Mouse (Mus musculus) lung, embryonic 16.5 days (tissue): ENCODE results near the gene Wdr18. TPM values are rescaled to one million over a fixed set of nuclear protein-coding genes. Genes with fewer than 3 reads are reported as not detected.

Experiments used
- ATAC-seq: fragments of 200-750 bp; cut with Nextera tagmentation; 2 replicates; pipeline ENCODE4 v1.8.0; 2017; ENCODE audit warnings: low read depth, mild to moderate bottlenecking, moderate library complexity
- H3K27ac ChIP-seq: fragments of 300-500 bp; sonication (generic); 2 replicates; pipeline ENCODE4 v1.5.1; 2014; ENCODE audit warnings: mild to moderate bottlenecking, control low read depth, low read length
- H3K27me3 ChIP-seq: fragments of 300-500 bp; sonication (generic); 2 replicates; pipeline ENCODE4 v1.6.1; 2014; ENCODE audit warnings: low read depth, low read length, mixed read lengths; ENCODE audit not compliant: control insufficient read depth, insufficient read depth
- H3K36me3 ChIP-seq: fragments of 300-500 bp; sonication (generic); 2 replicates; pipeline ENCODE4 v1.6.1; 2014; ENCODE audit warnings: low read length; ENCODE audit not compliant: control insufficient read depth, insufficient read depth
- H3K4me1 ChIP-seq: fragments of 300-500 bp; sonication (generic); replicated peaks from 2 replicates; pipeline ENCODE4 v1.6.1; 2014; ENCODE audit warnings: low read length, mixed read lengths; ENCODE audit not compliant: control insufficient read depth, insufficient read depth
- H3K4me2 ChIP-seq: fragments of 300-500 bp; sonication (generic); 2 replicates; pipeline ENCODE4 v1.6.1; 2014; ENCODE audit warnings: low read depth, low read length, control low read depth
- H3K4me3 ChIP-seq: fragments of 300-500 bp; sonication (generic); 2 replicates; pipeline ENCODE4 v1.5.1; 2014; ENCODE audit warnings: mild to moderate bottlenecking, low read length, control low read depth
- H3K9ac ChIP-seq: fragments of 300-500 bp; sonication (generic); 2 replicates; pipeline ENCODE4 v1.6.1; 2014; ENCODE audit warnings: low read length, control low read depth
- H3K9me3 ChIP-seq: fragments of 300-500 bp; sonication (generic); 2 replicates; pipeline ENCODE4 v1.6.1; 2016; ENCODE audit warnings: low read length; ENCODE audit not compliant: control insufficient read depth
- WGBS: fragments of 180-500 bp; shearing (Covaris S2); extraction: QIAGEN DNeasy Blood & Tissue Kit; methylation state at CpG from one replicate; pipeline ENCODE4 v1.1.7; 2014; 5-methylcytosine and 5-hydroxymethylcytosine counted together
- polyA plus RNA-seq: library from polyadenylated mRNA; unstranded; fragments of >200 nt; fragmentation: Nextera tagmentation; extraction: Ambion mirVana; gene quantifications from 2 replicates; pipeline ENCODE4 v1.2.1, GENCODE M21; 2015

The Wdr18 gene
- polyA plus RNA-seq, 1 experiment from 2014 or later, result 83.0 TPM

DNA sequence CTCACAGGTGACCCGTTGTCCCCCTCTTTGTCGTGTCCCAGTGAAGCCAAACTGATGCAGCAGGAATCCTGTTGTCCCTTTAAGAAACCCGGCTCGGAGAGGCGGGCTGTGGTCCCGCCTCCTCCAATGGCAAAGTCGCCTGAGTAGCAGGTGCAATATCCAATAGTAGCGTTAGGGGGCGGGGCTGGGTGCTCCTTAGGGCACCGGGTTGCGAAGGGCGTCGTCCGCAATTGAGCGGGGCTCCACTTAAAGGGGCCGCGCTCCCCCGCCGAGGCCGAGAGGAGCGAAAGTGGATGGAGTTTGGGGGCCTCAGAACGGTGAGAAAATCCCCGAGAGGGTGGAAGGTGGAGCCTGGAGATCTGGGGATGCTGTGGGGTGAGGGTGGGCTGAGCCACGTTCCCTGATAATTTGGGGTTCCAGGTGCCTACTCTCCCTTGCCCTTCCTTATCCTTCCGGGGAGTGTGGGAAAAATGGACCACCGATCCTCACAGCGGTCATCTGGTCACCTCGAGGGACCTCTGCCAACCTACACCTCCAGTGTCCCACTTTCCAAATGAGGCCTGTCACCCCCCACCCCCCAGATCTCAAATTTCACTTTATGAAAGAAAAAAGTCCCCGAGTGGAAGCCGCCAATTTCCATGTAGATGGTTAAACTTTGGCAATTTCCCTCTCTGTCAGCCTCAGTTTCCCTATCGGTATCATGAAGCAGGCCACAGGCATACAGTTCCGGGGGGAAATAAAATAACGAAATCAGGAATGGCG lies 36.5 kb downstream of the Wdr18 start, which contains the start of gene Abca7:
Gene Abca7, plus strand, starts transcription at position 223 of the 762 bp plus-strand sequence.
- WGBS, result under 1% methylated on average over 34 of the region's 34 CpGs
- peak within 1 kb of the TSS; percentile 62 for H3K9ac ChIP-seq
- H3K4me2 ChIP-seq, result peak within 1 kb of the TSS; percentile 83
- H3K4me1 ChIP-seq, result peaks cover 14% of the 10 kb centered on the region
- peak within 1 kb of the TSS; percentile 57 for H3K4me3 ChIP-seq
- H3K9me3 ChIP-seq, result peaks cover 3% of the 10 kb centered on the region
- ATAC-seq, result peak; percentile 88
- peak within 1 kb of the TSS; percentile 32 for H3K27ac ChIP-seq
- H3K27me3 ChIP-seq, result no peaks in the 10 kb centered on the region
- H3K36me3 ChIP-seq, result peaks cover 38% of the 10 kb centered on the region

DNA sequence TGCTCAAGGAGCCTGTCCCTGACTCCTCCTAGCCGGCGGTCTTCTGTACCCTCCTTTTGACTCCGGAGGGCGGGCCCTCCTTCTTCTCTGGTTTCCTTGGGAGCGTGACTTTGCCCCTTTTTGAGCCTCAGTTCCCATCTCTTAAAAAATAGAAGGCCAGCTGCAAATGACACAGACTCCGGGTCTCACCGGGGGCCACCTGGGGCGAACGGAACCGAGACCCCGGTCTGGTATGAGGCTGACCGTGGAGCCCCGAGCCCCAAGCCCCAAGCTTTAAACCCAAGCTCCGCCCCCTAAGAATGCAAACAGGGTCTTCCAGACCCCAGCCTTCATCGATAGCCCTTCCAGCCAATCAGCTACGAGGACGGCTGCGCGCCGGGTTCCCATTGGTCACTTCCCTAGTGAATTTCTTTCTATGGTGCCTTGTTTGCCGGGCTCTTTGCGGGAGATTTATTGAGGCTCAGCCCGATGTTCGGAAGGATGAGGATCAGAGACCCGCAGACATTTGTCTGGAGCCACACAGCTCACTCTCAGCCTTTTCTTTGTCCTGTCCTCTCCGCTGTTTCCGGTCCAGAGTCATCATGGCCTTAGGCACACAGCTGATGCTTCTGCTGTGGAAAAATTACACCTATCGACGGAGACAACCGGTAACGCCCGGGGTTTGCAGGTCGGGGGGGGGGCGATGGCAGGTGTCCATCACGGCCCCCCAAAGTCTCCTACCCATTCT lies 37.2 kb downstream of the Wdr18 start:
- Histone ChIP-seq H3K4me2 (peak overlapping the region; percentile 83), H3K27me3 (no peaks in the 10 kb centered on the region), H3K4me1 (peaks cover 14% of the 10 kb centered on the region), H3K4me3 (peak overlapping the region; percentile 57), H3K9me3 (no peaks in the 10 kb centered on the region), H3K36me3 (peaks cover 30% of the 10 kb centered on the region), H3K9ac (peak overlapping the region; percentile 62), H3K27ac (peak overlapping the region; percentile 32)
- ATAC-seq, result peak; percentile 54
- WGBS, result under 1% methylated on average over 35 of the region's 35 CpGs

DNA sequence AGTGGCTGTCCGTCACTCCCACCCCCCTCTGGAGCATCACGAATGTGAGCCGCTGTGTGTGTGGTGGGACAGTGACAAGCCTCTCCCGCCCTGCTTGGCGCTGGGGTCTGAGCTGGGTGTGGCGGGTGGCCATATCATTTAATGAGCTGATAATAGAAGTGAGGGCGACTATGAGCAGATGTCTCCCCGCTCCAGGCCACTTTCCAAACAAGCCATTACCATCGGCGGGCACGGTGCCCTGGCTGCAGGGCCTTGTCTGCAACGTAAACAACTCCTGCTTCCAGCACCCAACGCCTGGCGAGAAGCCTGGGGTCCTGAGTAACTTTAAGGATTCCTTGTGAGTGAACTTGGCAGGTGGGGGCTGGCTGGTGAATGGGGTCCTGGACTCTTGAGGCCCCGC lies 37.9 kb downstream of the Wdr18 start:
- Histone ChIP-seq H3K9ac (peak overlapping the region; percentile 62), H3K36me3 (peaks cover 24% of the 10 kb centered on the region), H3K27ac (peak overlapping the region; percentile 30; the same call in 1 of the 2 replicates), H3K4me3 (peak overlapping the region; percentile 57), H3K9me3 (no peaks in the 10 kb centered on the region), H3K27me3 (no peaks in the 10 kb centered on the region), H3K4me2 (peak overlapping the region; percentile 83), H3K4me1 (peaks cover 14% of the 10 kb centered on the region)
- ATAC-seq, result peak; percentile 54
- 7% methylated on average over 15 of the region's 15 CpGs for WGBS

DNA sequence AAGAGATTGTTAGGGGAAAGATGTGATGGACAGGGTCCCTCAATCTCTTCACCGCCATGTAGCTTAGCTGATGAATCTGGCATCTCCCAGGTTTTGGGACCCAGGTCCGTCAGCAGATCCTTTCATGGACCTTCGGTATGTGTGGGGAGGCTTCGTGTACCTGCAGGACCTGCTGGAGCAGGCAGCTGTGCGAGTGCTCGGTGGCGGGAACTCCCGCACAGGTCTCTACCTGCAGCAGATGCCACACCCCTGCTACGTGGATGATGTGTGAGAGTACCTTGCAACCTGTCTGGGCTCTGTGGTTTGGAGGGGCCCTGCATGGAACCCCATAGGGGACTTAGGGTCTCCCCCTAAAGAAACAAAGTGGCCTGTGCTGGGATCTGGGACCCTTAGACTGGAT lies 42.0 kb downstream of the Wdr18 start:
- 75% methylated on average over 9 of the region's 9 CpGs for WGBS
- no peak overlapping the region for H3K4me2 ChIP-seq
- no peak overlapping the region for H3K27ac ChIP-seq
- ATAC-seq, result no peak
- H3K27me3 ChIP-seq, result no peaks in the 10 kb centered on the region
- no peaks in the 10 kb centered on the region for H3K36me3 ChIP-seq
- H3K9ac ChIP-seq, result no peak overlapping the region
- no peak overlapping the region for H3K4me3 ChIP-seq
- no peaks in the 10 kb centered on the region for H3K9me3 ChIP-seq
- H3K4me1 ChIP-seq, result peaks cover 21% of the 10 kb centered on the region

DNA sequence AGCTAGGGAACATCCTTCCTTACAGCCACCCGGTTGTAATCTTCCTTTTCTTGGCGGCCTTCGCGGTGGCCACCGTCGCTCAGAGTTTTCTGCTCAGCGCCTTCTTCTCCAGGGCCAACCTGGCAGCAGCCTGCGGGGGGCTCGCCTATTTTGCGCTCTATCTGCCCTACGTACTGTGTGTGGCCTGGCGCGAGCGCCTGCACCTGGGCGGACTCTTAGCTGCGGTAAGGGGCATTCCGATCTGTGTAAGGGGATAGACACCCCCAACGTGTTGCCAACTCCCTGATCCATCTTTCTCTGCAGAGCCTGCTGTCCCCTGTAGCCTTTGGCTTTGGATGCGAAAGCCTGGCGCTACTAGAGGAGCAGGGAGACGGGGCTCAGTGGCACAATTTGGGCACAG lies 42.9 kb downstream of the Wdr18 start:
- Histone ChIP-seq H3K27me3 (no peaks in the 10 kb centered on the region), H3K27ac (no peak overlapping the region), H3K4me2 (no peak overlapping the region), H3K9me3 (no peaks in the 10 kb centered on the region), H3K4me1 (peaks cover 16% of the 10 kb centered on the region), H3K9ac (peak overlapping the region; percentile 14), H3K4me3 (no peak overlapping the region), H3K36me3 (no peaks in the 10 kb centered on the region)
- 40% methylated on average over 21 of the region's 21 CpGs for WGBS
- no peak for ATAC-seq

DNA sequence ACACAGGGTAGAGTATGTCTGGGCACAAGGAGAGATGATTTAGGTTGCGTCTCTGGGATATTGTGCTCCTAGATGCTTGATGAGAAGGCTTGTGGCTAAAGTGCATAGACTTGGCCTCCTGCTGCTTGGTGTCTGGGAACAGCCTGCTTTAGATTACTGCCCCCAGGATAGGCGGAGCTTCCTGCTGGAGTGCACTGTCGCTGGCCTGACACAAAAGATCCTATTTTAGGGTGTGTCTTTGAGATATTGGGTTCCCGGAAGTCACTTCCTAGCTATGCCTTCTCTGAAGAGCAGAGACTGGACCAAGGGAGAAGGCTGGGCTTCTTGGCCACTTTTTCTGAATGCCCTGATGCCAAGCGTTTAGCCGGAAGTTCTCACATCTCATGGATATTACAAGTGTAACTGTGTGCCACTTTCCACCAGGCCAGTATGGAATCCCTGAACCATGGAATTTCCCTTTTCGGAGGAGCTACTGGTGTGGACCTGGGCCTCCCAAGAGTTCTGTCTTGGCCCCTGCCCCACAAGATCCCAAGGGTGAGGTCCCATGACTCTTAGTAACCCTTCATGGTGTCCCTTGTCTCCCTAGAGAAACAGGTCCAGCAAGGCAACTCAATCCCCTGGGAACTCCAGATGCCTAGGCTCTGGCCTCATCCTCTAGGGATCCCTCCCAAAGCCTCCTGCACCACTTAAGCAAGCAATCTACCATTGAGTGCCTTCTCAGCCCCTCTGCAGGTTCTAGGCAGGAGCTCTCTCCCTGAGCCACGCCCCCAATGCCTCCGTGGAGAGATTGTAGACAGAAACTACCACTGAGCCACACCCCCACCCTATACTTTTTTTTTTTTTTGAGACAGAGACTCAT lies 43.7 kb downstream of the Wdr18 start:
- 57% methylated on average over 9 of the region's 9 CpGs for WGBS
- H3K4me3 ChIP-seq, result no peak overlapping the region
- peak; percentile 21; the same call in 1 of the 2 replicates for ATAC-seq
- H3K4me2 ChIP-seq, result no peak overlapping the region
- H3K4me1 ChIP-seq, result peaks cover 12% of the 10 kb centered on the region
- H3K9ac ChIP-seq, result peak overlapping the region; percentile 14; the same call in 1 of the 2 replicates
- H3K27ac ChIP-seq, result 0 out of 2 replicates have a peak overlapping the region, but pooled peaks have one; percentile 20
- no peaks in the 10 kb centered on the region for H3K36me3 ChIP-seq
- no peaks in the 10 kb centered on the region for H3K9me3 ChIP-seq
- no peaks in the 10 kb centered on the region for H3K27me3 ChIP-seq

DNA sequence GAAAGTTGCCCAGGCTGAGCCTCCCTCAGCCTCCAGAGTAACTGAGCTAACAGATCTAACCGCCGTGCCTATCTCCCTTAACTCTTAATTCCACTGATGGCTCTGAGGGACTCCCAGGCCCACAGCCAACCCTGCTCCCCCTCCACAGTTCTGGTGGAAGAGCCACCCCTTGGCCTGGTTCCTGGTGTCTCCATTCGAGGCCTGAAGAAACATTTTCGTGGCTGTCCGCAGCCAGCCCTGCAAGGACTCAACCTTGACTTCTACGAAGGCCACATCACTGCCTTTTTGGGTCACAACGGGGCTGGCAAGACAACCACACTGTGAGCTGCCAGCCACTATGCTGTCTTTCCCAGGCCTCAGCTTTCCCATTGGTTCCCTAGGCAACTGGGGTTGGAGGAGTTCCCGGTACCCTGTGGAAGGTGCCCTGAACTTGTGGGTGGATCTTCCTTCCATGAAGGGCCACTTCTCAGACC lies 44.3 kb downstream of the Wdr18 start:
- peaks cover 4% of the 10 kb centered on the region; the same call in 1 of the 2 replicates for H3K36me3 ChIP-seq
- no peak overlapping the region for H3K4me3 ChIP-seq
- 77% methylated on average over 8 of the region's 8 CpGs for WGBS
- H3K9me3 ChIP-seq, result no peaks in the 10 kb centered on the region
- ATAC-seq, result no peak
- H3K27me3 ChIP-seq, result no peaks in the 10 kb centered on the region
- no peak overlapping the region for H3K4me2 ChIP-seq
- no peak overlapping the region for H3K9ac ChIP-seq
- peaks cover 12% of the 10 kb centered on the region for H3K4me1 ChIP-seq
- H3K27ac ChIP-seq, result no peak overlapping the region

DNA sequence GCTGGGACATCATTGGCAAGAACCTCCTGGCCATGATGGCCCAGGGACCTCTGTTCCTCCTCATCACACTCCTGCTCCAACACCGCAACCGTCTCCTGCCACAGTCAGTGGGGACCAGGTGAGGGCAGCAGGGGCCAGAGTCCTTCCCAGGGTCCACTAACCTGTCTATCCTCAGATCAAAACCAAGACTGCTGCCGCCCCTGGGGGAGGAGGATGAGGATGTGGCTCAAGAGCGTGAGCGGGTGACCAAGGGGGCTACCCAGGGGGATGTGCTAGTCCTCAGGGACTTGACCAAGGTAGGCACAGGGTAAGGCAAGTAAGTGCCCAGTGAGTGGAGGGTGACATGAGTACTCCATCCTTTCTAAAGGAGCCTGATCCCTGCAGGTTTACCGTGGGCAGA lies 51.8 kb downstream of the Wdr18 start:
- Histone ChIP-seq H3K4me2 (no peak overlapping the region), H3K4me3 (no peak overlapping the region), H3K9me3 (peaks cover 6% of the 10 kb centered on the region; the same call in 1 of the 2 replicates), H3K4me1 (peaks cover 29% of the 10 kb centered on the region), H3K27ac (no peak overlapping the region), H3K9ac (no peak overlapping the region), H3K27me3 (peaks cover 23% of the 10 kb centered on the region), H3K36me3 (peaks cover 14% of the 10 kb centered on the region)
- ATAC-seq, result no peak
- WGBS, result 86% methylated on average over 6 of the region's 6 CpGs
